Mouse (Mus musculus) lung, postnatal 36 days (tissue): ENCODE measurements around the gene Sfxn3.

Experiments
- DNase-seq: peaks from one replicate; pipeline ENCODE4 v3.0.0; 2022; ENCODE audit warnings: mixed read lengths

The Sfxn3 gene

DNA sequence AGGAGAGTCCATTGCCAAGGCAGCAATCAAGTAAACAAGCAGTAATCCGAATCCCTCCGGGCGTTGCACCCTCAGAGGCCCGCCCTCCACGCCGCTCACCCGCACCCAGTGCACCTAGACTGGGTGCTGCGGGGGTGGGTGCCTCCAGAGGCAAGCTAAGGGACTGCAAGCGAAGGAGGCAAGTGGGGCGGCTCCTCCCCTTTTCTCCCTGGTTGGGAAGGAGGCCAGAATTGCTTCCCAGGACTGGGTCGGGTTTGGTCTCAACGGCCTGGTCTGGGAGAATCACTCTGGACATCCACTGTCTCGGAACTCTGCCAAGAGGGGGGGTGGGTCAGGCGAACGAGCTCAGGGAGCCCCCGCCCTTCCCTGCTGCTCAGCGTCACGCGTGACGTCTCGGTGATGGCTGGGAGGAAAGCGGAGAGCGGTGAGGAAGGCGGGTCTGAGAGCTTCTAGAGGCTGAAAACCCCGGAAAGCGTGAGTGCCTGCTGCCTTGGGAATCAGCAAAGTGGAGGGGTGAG is at the start of gene Sfxn3:
Sfxn3 (plus strand) TSS at position 87 of the 518 bp plus-strand sequence.
- peak; percentile 98 for DNase-seq

DNA sequence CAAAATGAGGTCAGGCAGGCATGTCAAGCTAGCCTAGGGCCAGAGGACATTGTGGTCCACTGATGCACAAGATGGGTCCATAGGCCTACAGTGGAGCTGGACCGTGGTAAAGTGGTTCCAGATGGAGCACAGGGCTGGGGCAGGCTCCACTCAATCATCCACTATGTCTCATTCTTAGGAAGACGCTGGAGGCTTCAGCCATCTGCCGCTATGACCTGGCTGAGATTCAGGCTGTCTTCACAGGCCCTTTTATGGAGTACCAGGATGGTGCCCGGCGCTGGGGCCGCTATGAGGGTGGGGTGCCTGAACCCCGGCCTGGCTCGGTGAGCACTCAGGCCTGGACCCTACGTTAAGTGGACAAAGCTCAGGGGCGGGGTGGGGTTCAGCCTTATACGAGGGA is 49.5 kb upstream of the Sfxn3 start:
- no peak for DNase-seq

- DNase-seq, result no peak
These were observed 47.7 kb upstream of the Sfxn3 start for GRCm38 (mm10) chr19:44999647-45000046.

GRCm38 (mm10) chr19:45002301-45002700 is 45.0 kb upstream of the Sfxn3 start:
- no peak for DNase-seq

DNA sequence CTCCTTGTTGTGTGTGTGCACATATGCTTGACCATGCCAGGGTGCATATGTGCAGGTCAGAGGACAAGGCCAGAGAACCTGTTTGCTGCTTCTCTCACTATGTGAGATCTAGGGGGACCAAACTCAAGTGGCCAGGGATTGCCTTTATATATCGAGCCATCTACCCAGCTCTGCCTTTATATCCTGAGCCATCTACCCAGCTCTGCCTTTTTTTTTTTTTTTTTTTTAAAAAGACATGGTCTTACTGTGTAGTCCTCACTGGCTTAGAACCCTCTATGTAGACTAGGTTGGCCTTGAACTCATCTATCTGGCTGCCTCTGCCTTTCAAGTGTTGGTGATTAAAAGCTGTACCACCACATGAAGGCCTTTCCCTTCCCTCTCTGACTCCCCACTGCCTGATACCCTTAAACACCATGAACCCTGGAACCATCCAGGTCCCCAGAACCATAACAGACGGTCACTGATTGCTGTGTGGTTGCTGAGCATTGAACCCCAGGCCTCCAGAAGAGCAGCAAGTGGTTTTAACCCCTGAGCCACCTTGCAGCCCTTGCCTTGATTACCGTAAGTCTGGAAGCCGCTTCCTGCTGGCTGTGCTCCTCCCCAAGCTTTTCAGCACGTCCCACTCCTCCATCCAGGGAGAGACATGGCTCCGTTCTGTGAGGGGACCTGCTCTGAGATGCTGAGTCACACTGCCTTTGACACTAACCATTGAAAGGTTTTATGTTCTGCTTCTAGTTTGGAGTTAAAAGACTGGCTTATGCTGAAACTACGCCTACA is 43.4 kb upstream of the Sfxn3 start:
- no peak for DNase-seq

DNA sequence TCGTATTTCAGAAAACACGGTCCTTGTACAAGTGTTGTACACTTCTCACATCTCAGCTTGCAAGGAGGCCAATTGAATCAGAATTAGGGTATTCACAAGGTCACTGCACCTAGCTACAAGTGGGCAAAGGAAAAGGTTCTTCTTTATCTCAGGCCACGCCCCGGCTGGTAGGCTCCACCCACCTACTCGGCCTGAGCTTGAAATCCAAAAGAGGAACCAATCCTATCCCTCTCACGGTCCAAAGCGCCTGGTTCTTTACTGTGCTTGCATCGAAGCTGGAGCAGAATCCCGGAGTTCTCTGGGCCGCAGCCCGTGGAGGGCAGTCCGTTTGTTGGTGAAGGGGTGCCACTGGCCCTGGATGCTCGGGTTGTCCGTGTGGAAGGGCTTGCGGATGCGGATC is 41.9 kb upstream of the Sfxn3 start, which contains the start of gene Twnk:
Twnk (plus strand) TSS at position 220 of the 400 bp plus-strand sequence.
- peak; percentile 85 for DNase-seq

DNA sequence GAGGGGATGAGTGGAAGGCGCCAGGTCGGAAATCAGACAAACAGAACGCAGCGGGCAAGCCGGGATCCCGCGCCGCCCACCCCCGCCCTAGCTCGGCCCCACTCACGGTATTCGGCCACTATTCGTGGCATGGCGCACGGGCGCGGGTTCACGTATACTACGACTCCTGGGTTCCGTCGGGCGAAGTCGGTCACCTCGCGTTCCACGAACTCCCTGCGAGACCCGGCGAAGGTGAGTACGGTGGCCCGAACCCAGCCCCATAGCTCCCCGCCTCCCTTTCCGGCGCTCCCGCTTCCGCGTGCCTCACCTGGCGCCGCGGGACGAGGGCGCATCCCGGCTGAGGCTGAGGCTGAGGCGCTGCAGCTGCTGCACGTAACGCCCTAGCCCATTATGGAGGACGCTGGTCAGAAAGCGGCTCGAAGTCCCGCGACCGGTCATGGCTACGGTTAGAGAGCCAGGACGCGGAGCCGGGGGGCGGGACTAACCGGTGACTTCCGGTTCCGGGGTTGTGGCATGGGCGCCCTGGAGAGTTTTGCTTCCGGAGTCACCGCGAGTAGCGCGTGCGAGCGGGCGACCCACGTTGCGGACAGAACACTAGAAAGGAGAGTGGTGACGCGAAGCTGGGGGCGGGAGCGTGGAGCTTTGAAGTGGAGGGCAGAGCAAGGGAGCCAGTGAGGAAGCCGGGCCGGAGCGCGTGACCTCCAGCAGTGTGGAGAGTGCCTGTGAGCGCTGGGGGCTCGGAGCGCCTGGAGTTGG is 41.2 kb upstream of the Sfxn3 start, which contains the start of gene Mrpl43:
Mrpl43 (minus strand) TSS at position 486 of the 756 bp plus-strand sequence.
- peak; percentile 98 for DNase-seq

DNA sequence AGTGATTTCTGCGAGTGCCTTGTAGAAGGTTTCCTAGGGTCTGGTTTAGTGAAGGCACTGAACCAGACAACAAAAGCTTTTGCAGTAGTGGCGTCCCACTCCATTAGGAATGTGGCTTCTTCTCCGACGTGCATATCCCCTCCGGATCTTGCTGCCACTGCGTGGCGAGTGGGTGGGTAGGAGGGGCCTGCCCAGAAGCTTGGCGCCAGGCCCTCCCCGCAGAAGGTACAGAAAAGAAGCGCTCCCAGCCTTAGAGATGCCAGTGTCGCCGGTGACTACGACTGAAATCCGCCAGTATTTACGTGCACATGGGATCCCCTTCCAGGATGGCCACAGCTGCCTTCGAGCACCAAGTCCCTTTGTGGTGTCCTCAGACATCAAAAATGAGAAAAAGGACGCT is 40.3 kb upstream of the Sfxn3 start:
- DNase-seq, result no peak

GRCm38 (mm10) chr19:45007425-45008191 is 39.7 kb upstream of the Sfxn3 start:
- no peak for DNase-seq

DNA sequence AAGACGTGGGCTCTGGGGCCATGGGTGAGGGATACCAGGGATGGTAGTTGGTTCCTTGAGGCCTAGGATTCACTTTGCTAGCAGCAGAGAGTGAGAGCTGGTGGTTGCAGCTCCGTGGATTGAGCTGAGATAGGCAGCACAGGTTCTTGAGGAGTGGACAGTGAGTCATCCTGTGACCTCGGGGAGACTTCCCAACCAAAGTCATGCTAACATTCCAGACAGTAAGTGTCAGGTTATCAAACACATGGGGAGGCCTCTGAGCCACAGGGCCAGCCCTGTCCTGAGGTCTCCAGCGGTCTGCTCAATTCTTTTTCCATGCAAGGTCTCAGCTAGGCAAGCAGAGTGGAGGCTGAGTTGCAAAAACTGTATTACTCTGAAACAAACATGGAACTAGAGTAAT is 36.7 kb upstream of the Sfxn3 start:
- DNase-seq, result no peak

DNA sequence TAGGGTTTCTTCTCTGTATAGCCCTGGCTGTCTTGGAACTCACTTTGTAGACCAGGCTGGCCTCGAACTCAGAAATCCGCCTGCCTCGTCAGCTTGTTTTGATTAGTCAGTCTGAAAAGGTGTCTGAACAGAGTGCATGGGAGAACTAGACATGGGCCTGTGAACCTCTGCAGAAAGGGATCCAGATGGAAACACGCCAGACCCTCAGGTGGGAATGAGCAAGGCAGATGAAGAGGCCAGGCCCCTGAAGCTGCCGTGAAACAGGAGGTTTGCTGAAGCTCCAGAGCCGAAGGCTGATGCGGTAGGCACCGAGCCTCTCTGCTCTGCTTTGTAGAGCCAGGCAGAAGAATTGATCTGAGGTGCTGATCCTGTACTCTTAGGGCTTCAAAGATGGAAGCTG is 35.1 kb upstream of the Sfxn3 start:
- DNase-seq, result no peak

- DNase-seq, result peak; percentile 65
These were observed 34.7 kb upstream of the Sfxn3 start for GRCm38 (mm10) chr19:45012636-45013035.

DNA sequence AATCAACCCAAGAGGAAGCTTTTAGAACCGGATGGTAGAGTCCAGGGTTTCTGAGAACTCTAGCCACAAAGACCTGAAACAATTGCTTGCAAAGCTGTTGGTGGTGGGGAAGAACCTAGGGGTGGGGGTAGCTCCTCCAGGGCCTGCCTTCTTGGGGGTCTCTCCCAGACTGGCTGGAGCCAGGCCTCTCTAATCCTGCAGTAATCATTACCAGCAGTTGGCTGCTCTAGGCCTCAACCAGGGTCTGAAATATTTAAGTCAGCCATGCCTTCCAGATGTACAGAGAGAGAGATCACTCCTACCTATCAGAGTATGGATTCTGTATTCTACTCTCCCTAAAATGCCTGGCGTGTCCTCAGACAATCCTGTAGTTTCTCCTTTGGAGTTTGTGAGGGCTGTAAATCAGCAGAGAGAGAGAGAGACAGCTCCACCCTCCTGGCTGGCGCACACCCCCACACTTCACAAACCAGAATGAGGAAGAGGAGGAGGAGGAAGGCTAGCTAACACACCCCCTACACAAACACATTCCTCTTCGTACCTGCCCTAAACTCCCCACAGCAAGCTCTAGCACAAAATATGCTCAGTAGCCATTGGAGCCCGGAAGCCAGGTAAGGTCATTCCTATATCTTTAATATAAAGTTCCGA is 33.6 kb upstream of the Sfxn3 start:
- peak; percentile 42 for DNase-seq

DNA sequence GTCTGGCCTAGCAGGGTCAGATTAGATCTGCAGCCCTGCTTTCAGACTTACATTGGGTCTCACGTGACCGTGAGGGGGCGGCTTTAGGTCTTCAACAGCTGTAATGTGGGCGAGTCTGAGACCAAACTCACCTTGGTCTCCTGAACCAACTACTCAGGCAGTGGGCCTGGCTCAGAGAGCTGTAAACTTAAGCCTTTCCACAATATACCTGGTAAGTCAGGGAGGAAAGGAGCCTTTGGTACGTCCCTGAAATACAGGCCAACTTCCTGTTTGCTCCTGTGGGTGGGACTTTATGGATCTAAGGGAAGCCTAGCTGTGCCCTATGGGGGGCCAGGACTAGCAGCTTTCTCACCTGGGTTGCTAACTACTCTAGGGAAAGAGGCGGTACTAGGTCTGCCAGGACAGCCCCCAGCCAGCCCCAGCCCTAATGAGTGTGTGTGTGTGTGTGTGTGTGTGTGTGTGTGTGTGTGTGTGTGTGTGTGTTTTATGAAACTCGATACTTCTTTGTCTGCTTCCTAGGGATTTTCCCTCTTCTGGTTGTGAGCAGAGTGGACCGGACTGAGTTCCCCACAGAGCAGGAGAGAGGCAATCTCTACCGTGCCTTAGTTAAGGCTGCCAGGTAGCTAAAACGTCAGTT is 32.9 kb upstream of the Sfxn3 start, which contains the start of gene Lzts2:
Lzts2 (plus strand) TSS at position 80 of the 637 bp plus-strand sequence.
- peak; percentile 54 for DNase-seq

DNA sequence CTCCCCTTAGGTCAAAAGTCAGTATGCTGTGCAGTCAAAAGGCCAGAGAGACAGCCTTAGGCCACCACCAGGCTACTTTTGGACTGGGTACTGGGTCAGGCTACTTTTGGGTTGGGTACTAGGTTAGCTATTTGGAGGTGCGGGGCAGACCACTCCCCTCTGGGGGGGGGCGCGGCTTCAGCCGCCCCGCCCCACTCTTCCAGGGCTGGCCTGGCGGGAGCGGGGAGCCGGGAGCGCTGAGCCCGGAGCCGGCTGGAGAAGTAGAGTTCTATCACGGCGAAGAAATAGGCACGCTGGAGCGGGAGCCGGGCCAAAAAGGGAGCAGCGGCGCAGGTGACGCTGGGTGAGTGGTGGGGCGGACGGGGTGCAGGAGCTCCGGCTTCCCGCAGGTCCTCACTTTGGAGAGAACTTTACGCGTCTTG is 32.3 kb upstream of the Sfxn3 start:
- DNase-seq, result peak; percentile 81

- peak; percentile 79 for DNase-seq
These were observed 31.6 kb upstream of the Sfxn3 start for GRCm38 (mm10) chr19:45015518-45016281.

DNA sequence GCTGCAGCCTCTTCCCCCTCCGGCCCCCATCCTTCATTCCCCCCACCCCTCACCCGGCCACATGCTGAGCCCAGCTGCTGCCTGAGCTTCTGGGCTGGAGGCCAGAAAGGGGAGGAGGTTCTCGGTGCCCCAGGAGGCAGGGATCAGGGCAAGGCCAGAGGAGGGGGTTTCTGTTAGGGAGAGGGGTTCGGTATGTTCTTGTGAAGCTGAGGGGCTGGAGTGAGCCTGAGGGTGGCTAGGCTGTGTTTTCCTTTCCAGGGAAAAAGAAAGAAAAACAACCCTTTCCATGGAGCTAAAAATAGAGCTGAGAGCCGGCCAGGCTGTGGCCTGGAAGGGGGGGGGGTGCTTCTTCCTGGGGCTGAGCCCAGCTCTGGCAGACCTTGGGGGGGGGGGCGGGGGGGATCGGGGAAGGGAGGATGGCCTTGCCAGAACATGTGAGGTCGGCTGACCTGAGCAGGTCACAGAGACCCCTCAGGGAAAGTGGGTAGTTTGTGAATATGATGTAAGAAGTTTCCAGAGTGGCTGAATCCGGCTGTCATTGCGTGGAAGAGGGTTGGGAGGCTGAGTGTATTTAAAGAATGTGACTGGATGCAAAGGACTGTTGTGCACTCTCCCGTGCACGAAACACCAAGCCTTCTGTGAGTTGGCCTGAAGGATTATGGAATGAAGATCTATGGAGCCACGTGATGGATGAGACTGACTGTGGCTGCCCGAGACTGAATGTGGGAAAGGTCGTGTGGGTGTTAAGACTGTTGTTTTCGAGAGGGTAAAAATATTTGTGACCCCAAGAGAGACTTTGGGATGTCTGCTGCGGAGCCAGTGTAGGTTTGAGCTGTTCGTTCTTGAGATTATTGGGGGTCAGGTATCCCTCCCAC is 30.7 kb upstream of the Sfxn3 start:
- peak; percentile 88 for DNase-seq

DNA sequence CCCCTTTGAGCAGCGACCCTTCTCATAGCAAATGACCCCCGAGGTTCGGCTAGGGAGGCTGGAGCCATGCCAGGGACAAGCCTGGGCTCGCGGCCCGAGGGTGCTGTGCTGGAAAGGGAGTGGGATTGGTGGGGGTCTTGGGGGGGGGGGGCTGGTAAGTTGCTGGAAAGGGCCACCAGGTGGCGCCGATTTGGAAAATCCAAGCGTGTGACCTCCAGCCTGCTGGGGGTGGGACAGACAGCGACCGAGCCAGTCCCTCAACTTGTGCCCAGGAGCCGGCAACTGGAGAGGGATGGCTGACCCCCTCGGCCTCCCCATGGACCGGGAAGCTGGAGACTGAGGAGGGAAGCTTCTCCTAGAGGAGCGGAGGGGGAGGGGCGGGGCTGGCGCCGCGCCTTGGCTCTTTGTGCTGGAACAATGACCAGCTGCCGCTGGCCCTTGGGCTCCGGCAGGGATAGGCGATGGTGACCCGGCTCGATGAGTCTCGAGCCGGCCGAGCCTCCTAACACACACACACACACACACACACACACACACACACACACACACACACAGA is 30.0 kb upstream of the Sfxn3 start:
- DNase-seq, result peak; percentile 89

DNA sequence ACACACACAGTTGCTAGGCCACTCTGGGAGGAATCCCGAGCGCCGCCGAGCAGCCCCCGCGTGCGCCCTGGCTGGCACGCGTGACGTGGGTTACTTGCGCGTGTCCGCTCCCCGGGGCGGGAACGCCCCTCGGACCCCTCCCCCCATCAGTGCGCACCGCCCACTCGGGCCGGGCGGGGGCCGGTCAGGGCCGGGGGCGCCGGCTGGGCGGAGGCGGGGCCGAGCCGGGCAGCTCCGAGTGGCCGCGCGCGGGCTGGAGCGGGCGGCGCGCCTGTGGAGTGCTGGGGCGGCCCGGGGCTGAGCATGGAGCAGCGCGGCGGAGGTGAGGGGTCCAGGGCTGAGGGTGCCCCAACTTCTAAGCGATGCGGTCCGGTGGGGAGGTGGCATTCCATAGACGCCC is 29.4 kb upstream of the Sfxn3 start:
- DNase-seq, result peak; percentile 88
